Mouse (Mus musculus) layer of hippocampus, adult 9-11 months (tissue): Measurements from ENCODE around the gene Slc7a6os.

Experiments used
- DNase-seq: peaks from one replicate; pipeline ENCODE4 v3.0.0; 2022

Gene Slc7a6os

GRCm38 (mm10) chr8:106176891-106177290 is 33.8 kb downstream of the Slc7a6os start:
- no peak for DNase-seq

DNA sequence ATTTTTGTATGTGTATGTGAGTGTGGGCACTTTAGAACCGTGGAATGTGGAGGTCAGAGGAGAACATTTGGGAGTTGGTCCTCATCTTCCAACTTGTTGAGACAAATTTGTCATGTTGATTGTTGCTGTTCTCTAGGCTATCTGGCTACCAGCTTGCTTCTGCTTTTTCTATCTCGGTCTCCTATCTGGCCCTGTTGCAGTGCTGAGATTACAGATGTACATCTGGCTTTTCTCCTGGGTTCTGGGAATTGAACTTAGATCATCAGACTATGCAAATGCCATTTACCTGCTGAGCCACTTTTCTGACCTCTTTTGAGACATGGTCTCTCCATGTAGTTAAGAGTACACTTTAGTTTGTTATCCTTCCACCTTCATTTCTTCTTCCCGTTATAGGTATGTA is 37.2 kb downstream of the Slc7a6os start:
- no peak for DNase-seq

DNA sequence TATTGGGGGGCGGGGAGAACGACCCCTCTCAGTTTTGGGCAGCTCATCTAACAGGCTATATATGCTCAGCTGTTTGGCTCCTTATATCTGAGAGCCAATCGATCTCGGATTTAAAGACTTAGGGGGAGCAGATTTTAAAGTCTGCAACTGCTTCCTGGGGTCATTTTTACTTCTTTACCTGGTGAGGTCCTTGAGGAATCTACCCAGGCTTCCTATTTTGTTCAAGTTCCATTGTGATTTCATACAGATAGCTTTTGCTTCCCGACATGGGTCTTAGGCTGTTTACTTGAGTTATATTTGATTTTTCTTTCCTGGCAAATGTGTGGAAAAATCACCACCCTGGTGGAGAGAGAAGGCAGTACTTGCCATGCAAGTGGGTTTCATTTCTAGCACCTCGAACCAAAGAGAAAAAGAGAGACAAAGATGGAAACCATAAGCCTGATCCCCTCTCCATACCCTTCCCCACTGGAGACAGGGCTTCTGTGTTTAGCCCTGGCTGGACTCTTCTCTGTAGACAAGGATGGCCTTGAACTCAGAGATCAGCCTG is 40.7 kb downstream of the Slc7a6os start:
- no peak for DNase-seq

DNA sequence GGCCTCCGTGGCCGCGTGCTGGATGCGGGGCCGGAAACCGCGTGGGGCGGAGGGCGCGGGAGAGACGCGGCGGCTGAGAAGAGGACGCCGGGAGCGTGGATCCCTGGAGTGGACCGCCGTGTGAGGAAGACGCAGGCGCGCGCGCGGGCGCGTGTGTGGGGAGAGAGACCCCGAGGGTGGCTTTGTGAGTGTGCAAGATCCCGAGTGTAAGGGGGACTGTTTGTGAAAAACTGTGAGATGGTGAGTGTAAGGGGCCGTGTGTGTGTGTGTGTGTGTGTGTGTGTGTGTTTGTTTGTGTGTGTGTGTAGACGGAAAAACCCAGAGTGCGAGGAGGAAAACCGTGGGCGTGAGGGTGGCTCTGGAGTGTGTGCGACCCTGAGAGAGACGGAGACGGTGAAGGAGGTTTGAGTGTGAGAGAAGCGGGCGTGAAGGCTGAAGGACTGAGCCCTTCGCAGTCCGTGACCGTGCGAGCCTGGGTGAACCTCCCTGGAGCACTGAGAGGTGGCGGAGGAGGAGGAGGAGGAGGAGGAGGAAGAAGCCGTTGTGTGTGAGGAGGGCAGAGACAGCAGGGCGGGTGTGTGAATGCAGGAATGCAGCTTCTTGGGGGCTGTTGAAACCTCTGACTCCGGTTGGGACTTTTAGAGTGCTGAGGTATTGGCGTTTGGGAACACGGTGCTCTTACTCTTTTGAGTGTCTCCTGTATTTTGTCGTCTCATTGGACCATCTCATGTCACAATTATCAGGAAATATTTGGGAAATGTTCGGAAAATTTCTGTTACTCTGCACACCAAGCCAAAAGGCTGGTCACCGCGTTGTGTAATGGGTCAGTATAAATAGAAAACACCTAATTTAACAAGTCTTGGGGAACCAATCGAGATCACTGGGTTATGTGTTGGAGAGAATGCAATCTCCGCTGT is 41.5 kb downstream of the Slc7a6os start:
- no peak for DNase-seq

DNA sequence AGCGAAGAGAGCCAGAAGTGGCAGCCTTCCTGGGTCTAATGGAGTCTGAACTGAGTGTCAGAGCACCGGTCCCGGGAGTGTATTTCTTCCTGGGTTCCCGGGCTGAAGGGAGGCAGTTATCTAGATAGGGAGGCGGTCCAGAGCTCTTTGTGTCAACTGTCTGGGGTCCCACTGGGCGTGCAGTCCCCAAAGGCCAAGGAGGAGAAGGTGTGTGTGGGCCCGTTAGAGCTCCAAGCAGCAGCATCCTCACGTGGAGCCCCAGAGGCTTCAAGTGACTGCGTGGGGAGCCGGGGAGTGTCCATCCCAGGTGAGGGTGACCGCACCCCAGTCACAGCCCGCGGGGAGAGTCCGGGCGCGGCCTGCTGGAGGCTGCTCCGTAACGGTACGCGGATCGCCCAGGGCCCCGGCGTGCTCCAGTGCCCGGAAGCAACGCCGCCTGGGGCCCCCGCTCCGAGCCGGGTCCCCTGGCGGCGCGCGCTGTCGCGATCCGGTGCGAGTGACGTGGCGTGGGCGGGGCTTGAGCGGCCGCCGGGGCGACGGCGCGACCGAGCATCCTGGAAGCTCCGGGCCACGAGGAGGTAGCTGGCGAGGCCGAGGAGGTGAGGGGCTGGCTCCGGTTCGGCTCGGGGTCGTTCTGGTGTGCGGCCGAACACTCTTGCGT is 42.2 kb downstream of the Slc7a6os start, which contains the start of gene Slc7a6:
Gene Slc7a6 (plus strand): TSS at position 502 of the 661 bp plus-strand sequence.
- peak; percentile 89 for DNase-seq

- DNase-seq = peak; percentile 70
Measured at GRCm38 (mm10) chr8:106165460-106165859, 45.3 kb downstream of the Slc7a6os start.

DNA sequence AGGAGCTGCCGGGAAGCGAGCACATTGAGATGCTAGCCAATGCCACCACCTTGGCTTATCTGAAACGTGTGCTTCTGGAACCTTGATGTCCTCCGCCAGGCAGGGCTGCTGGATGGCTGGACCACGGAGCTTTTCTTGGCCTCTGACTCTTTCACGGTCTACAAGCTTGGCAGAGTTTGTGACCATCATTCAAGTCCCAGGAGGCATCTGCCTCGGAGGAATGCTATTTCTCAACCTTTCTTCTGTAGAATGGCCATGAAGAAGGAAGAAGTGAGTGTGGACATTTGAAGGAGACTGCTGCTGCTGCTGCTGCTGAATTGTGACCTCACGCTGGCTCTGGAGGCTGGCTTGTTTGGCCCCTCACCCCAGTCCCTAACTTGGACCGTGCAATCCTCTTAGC is 47.5 kb downstream of the Slc7a6os start:
- no peak for DNase-seq

DNA sequence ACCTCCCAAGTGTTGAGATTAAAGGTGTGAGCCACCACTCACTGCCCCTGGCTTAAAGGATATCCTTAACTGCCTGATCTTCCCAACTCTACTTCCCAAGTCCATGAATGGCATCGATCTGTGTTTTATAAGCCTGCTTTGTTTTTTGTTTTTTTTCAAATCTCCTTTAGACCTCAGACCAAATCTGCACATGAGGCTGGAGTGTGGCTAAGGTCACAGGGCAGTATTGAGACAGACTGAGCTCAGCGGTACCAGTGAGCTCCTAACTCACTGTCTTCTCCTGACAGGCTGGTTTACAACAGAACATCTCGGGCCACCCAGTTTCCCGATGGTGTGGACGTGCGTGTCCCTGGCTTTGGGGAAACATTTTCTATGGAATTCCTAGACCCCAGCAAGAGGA is 50.9 kb downstream of the Slc7a6os start:
- DNase-seq = no peak

GRCm38 (mm10) chr8:106158381-106158780 is 52.4 kb downstream of the Slc7a6os start:
- no peak for DNase-seq

- DNase-seq = no peak
Measured at GRCm38 (mm10) chr8:106157419-106157818, 53.3 kb downstream of the Slc7a6os start.

DNA sequence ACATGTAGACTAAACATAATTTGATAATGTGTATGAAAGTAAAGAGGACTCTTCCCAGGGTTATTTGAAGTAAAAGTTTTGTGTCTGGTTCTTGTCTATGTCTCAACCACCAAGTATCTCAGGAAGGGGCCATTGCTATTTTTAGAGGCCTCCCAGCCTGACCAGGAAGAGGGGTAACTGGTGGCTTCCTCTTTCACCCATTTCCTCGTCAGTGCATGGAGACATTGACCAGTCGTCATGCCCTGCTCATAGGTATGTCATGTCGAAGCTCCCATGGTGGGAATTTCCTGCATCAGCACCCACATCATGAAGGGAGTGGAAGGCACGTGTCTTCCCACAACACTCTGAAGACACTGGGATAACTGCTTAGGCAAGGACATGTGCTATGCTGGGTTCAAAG is 57.9 kb downstream of the Slc7a6os start:
- DNase-seq = peak; percentile 79

DNA sequence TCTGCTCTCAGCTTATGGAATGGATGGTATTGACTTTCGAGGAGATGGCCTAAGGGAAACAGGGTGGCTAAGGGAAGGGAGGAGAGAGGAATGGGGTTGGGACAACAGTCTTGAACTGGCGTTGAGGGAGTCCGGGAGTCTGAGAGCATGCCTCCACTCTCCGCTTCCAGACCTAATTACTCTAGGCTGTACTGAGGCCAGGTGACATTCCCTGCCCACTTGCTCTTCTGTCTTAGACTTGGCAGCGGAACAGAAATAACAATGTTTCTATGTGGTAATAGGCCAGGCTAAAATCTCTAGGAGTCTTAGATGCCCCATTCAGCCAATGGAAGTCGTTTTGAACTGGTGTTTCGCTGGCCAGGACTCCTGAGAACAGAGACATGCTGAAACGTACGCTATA is 59.7 kb downstream of the Slc7a6os start:
- no peak for DNase-seq
